In genomic region chr16:35127270-35127669, GRCm38 (mm10) we compare ENCODE assay signal across 18 mouse cellular contexts.
"Had no signal": no experiment of that assay in that cellular context is flagged by ENCODE, and none has a peak within 500 bp of the region (broad histone marks: within the 10 kb centered on the region; RNA-seq: fewer than 3 reads in every experiment).

No protein-coding gene starts in this region.

- H3K4me1 ChIP-seq: lung, embryonic 15.5 days; midbrain, embryonic 15.5 days; neural tube, embryonic 12.5 days; stomach, embryonic 15.5 days had no signal

- H3K27me3 ChIP-seq: lung, embryonic 15.5 days; megakaryocyte, embryonic 14.5 days; midbrain, embryonic 13.5 days; midbrain, embryonic 15.5 days; neural tube, embryonic 12.5 days; stomach, embryonic 15.5 days had no signal

- H3K36me3 ChIP-seq: lung, embryonic 15.5 days; midbrain, embryonic 13.5 days; midbrain, embryonic 15.5 days; neural tube, embryonic 12.5 days; stomach, embryonic 15.5 days had no signal

- DNase-seq: liver, postnatal 0 days; lung, adult 2 months; lung, postnatal 14 days; lung, postnatal 36 days; right cerebral cortex, postnatal 14 days; thymus, adult 2 months; thymus, postnatal 25 days; thymus, postnatal 4 days had no signal

- H3K9ac ChIP-seq: liver, postnatal 0 days; lung, embryonic 15.5 days; midbrain, embryonic 13.5 days; midbrain, embryonic 15.5 days; neural tube, embryonic 12.5 days; stomach, embryonic 15.5 days had no signal

- ATAC-seq: liver, postnatal 0 days; lung, postnatal 0 days; midbrain, embryonic 13.5 days; midbrain, embryonic 15.5 days had no signal

- H3K4me3 ChIP-seq: lung, embryonic 15.5 days; megakaryocyte, embryonic 14.5 days; midbrain, embryonic 13.5 days; midbrain, embryonic 15.5 days; neural tube, embryonic 12.5 days; stomach, embryonic 15.5 days had no signal

- H3K27ac ChIP-seq: lung, embryonic 15.5 days; macrophage; midbrain, embryonic 13.5 days; midbrain, embryonic 15.5 days; neural tube, embryonic 12.5 days; stomach, embryonic 15.5 days; stomach, postnatal 0 days had no signal

- H3K9me3 ChIP-seq: lung, embryonic 15.5 days; megakaryocyte, embryonic 14.5 days; midbrain, embryonic 13.5 days; midbrain, embryonic 15.5 days; neural tube, embryonic 12.5 days; stomach, embryonic 15.5 days had no signal

- H3K4me2 ChIP-seq: lung, embryonic 15.5 days; midbrain, embryonic 11.5 days; midbrain, embryonic 13.5 days; midbrain, embryonic 15.5 days; neural tube, embryonic 12.5 days; stomach, embryonic 15.5 days had no signal
